Mouse (Mus musculus) gastrocnemius, adult 18-20 months (tissue): ENCODE results near the gene Dffa. TPM values are rescaled to one million over a fixed set of nuclear protein-coding genes. Genes with fewer than 3 reads are reported as not detected.

Experiments
- total RNA-seq, 2 experiments: library from RNA; stranded (reverse); gene quantifications; 2 replicates each; pipeline ENCODE4 v1.2.3; 2021

Gene Dffa
- total RNA-seq, 2 experiments from 2014 or later = 72.7 to 76.3 TPM

Other genes with a start within 250 kb of the Dffa start
- gene Pex14, start 4.3 kb upstream of the Dffa start, total RNA-seq = 10 to 100 TPM; 22.8 to 24.0 TPM
- under 1 TPM in 1 of 2 experiments, not detected in 1; 0.83 TPM for gene Cort, start 22.6 kb downstream of the Dffa start, total RNA-seq
- gene Cenps, start 33.5 kb downstream of the Dffa start, total RNA-seq = 1 to 10 TPM; 8.1 to 8.2 TPM
- gene Pgd, start 62.6 kb downstream of the Dffa start, total RNA-seq = 10 to 100 TPM; 13.4 to 18.7 TPM
- gene Kif1b, start 203.5 kb downstream of the Dffa start, total RNA-seq = 100 to 1,000 TPM; 255 to 285 TPM